Mouse (Mus musculus): ENCODE results near the gene Ccdc151. TPM values are rescaled to one million over a fixed set of nuclear protein-coding genes. Genes with fewer than 3 reads are reported as not detected.

Gene Ccdc151
- polyA plus RNA-seq, 1 experiment from 2014 or later = 4.0 TPM

- DNase-seq (ENCODE audit: low spot score) = peak; percentile 40
- H3K27ac ChIP-seq (replicated peaks) = peak overlapping the region; percentile 60; the same call in 1 of the 2 replicates
- no peak overlapping the region for H3K4me3 ChIP-seq
- no peaks in the 10 kb centered on the region for H3K27me3 ChIP-seq (replicated peaks; ENCODE audit: low read depth, poor library complexity, severe bottlenecking)
- WGBS = 40% methylated on average over 7 of the region's 7 CpGs
- H3K36me3 ChIP-seq (replicated peaks) = peaks cover 37% of the 10 kb centered on the region
- no peaks in the 10 kb centered on the region for H3K9me3 ChIP-seq
- peaks cover 40% of the 10 kb centered on the region for H3K4me1 ChIP-seq
Measured at GRCm38 (mm10) chr9:22028467-22028866, 26.0 kb upstream of the Ccdc151 start.

GRCm38 (mm10) chr9:22024592-22024991 lies 22.2 kb upstream of the Ccdc151 start:
- H3K4me3 ChIP-seq = no peak overlapping the region
- no peak for DNase-seq (ENCODE audit: low spot score)
- no peaks in the 10 kb centered on the region for H3K9me3 ChIP-seq
- H3K4me1 ChIP-seq = peaks cover 39% of the 10 kb centered on the region
- H3K27ac ChIP-seq (replicated peaks) = 0 out of 2 replicates have a peak overlapping the region, but pooled peaks have one; percentile 35
- WGBS = 47% methylated on average over 8 of the region's 8 CpGs
- no peaks in the 10 kb centered on the region for H3K27me3 ChIP-seq (replicated peaks; ENCODE audit: low read depth, poor library complexity, severe bottlenecking)
- peaks cover 13% of the 10 kb centered on the region for H3K36me3 ChIP-seq (replicated peaks)

GRCm38 (mm10) chr9:22017208-22017825 lies 14.9 kb upstream of the Ccdc151 start:
- Histone ChIP-seq H3K9me3 (no peaks in the 10 kb centered on the region), H3K4me1 (peaks cover 14% of the 10 kb centered on the region), H3K4me3 (no peak overlapping the region), H3K27me3 (replicated peaks; ENCODE audit: low read depth, poor library complexity, severe bottlenecking) (no peaks in the 10 kb centered on the region), H3K36me3 (replicated peaks) (peaks cover 43% of the 10 kb centered on the region), H3K27ac (replicated peaks) (no peak overlapping the region)
- no peak for DNase-seq (ENCODE audit: low spot score)
- WGBS = 84% methylated on average over 7 of the region's 7 CpGs

GRCm38 (mm10) chr9:22016245-22016644 lies 13.8 kb upstream of the Ccdc151 start:
- WGBS = 71% methylated on average over 10 of the region's 10 CpGs
- no peaks in the 10 kb centered on the region for H3K9me3 ChIP-seq
- no peak overlapping the region for H3K4me3 ChIP-seq
- H3K36me3 ChIP-seq (replicated peaks) = peaks cover 54% of the 10 kb centered on the region
- no peak for DNase-seq (ENCODE audit: low spot score)
- peaks cover 14% of the 10 kb centered on the region for H3K4me1 ChIP-seq
- H3K27me3 ChIP-seq (replicated peaks; ENCODE audit: low read depth, poor library complexity, severe bottlenecking) = no peaks in the 10 kb centered on the region
- H3K27ac ChIP-seq (replicated peaks) = no peak overlapping the region

- peaks cover 82% of the 10 kb centered on the region for H3K36me3 ChIP-seq (replicated peaks)
- 92% methylated on average over 13 of the region's 13 CpGs for WGBS
- no peaks in the 10 kb centered on the region for H3K9me3 ChIP-seq
- H3K27ac ChIP-seq (replicated peaks) = no peak overlapping the region
- H3K4me1 ChIP-seq = peaks cover 10% of the 10 kb centered on the region
- H3K4me3 ChIP-seq = no peak overlapping the region
- no peak for DNase-seq (ENCODE audit: low spot score)
- H3K27me3 ChIP-seq (replicated peaks; ENCODE audit: low read depth, poor library complexity, severe bottlenecking) = no peaks in the 10 kb centered on the region
Measured at GRCm38 (mm10) chr9:22012731-22013130, 10.3 kb upstream of the Ccdc151 start.

- H3K27ac ChIP-seq (replicated peaks) = no peak overlapping the region
- H3K9me3 ChIP-seq = no peaks in the 10 kb centered on the region
- peaks cover 94% of the 10 kb centered on the region for H3K36me3 ChIP-seq (replicated peaks)
- no peak for DNase-seq (ENCODE audit: low spot score)
- H3K4me1 ChIP-seq = peaks cover 16% of the 10 kb centered on the region
- no peaks in the 10 kb centered on the region for H3K27me3 ChIP-seq (replicated peaks; ENCODE audit: low read depth, poor library complexity, severe bottlenecking)
- 94% methylated on average over 5 of the region's 5 CpGs for WGBS
- no peak overlapping the region for H3K4me3 ChIP-seq
Measured at GRCm38 (mm10) chr9:22011055-22011454, 8.6 kb upstream of the Ccdc151 start.

GRCm38 (mm10) chr9:22004546-22004945 lies 2.1 kb upstream of the Ccdc151 start:
- 93% methylated on average over 12 of the region's 12 CpGs for WGBS
- H3K9me3 ChIP-seq = no peaks in the 10 kb centered on the region
- no peaks in the 10 kb centered on the region for H3K27me3 ChIP-seq (replicated peaks; ENCODE audit: low read depth, poor library complexity, severe bottlenecking)
- 0 out of 2 replicates have a peak overlapping the region, but pooled peaks have one; percentile 87 for H3K4me3 ChIP-seq
- DNase-seq (ENCODE audit: low spot score) = no peak
- H3K27ac ChIP-seq (replicated peaks) = no peak overlapping the region
- H3K4me1 ChIP-seq = peaks cover 38% of the 10 kb centered on the region
- peaks cover 59% of the 10 kb centered on the region for H3K36me3 ChIP-seq (replicated peaks)

GRCm38 (mm10) chr9:22003163-22003554 lies 725 bp upstream of the Ccdc151 start:
- under 1% methylated on average over 18 of the region's 18 CpGs for WGBS
- peaks cover 4% of the 10 kb centered on the region for H3K27me3 ChIP-seq (replicated peaks; ENCODE audit: low read depth, poor library complexity, severe bottlenecking)
- H3K4me1 ChIP-seq = peaks cover 38% of the 10 kb centered on the region
- DNase-seq (ENCODE audit: low spot score) = peak; percentile 69
- H3K36me3 ChIP-seq (replicated peaks) = peaks cover 45% of the 10 kb centered on the region
- H3K4me3 ChIP-seq = peak overlapping the region; percentile 87
- no peaks in the 10 kb centered on the region for H3K9me3 ChIP-seq
- peak overlapping the region; percentile 83 for H3K27ac ChIP-seq (replicated peaks)

GRCm38 (mm10) chr9:22001633-22002032 lies 801 bp downstream of the Ccdc151 start:
- Histone ChIP-seq H3K27me3 (replicated peaks; ENCODE audit: low read depth, poor library complexity, severe bottlenecking) (peaks cover 13% of the 10 kb centered on the region), H3K9me3 (no peaks in the 10 kb centered on the region), H3K27ac (replicated peaks) (no peak overlapping the region), H3K4me1 (peaks cover 28% of the 10 kb centered on the region), H3K36me3 (replicated peaks) (peaks cover 30% of the 10 kb centered on the region), H3K4me3 (peak overlapping the region; percentile 87; the same call in 1 of the 2 replicates)
- WGBS = 89% methylated on average over 4 of the region's 4 CpGs
- no peak for DNase-seq (ENCODE audit: low spot score)

- H3K27me3 ChIP-seq (replicated peaks; ENCODE audit: low read depth, poor library complexity, severe bottlenecking) = peaks cover 13% of the 10 kb centered on the region
- no peak for DNase-seq (ENCODE audit: low spot score)
- H3K4me3 ChIP-seq = no peak overlapping the region
- no peak overlapping the region for H3K27ac ChIP-seq (replicated peaks)
- H3K36me3 ChIP-seq (replicated peaks) = peaks cover 16% of the 10 kb centered on the region
- peaks cover 28% of the 10 kb centered on the region for H3K4me1 ChIP-seq
- no peaks in the 10 kb centered on the region for H3K9me3 ChIP-seq
- WGBS = 94% methylated on average over 6 of the region's 6 CpGs
Measured at GRCm38 (mm10) chr9:22000296-22000695, 2.1 kb downstream of the Ccdc151 start.

GRCm38 (mm10) chr9:21996178-21996867 lies 6.1 kb downstream of the Ccdc151 start:
- no peak overlapping the region for H3K27ac ChIP-seq (replicated peaks)
- DNase-seq (ENCODE audit: low spot score) = no peak
- H3K9me3 ChIP-seq = no peaks in the 10 kb centered on the region
- H3K4me1 ChIP-seq = no peaks in the 10 kb centered on the region
- H3K4me3 ChIP-seq = no peak overlapping the region
- H3K36me3 ChIP-seq (replicated peaks) = no peaks in the 10 kb centered on the region
- H3K27me3 ChIP-seq (replicated peaks; ENCODE audit: low read depth, poor library complexity, severe bottlenecking) = peaks cover 35% of the 10 kb centered on the region
- WGBS = 90% methylated on average over 3 of the region's 3 CpGs

GRCm38 (mm10) chr9:21992227-21992626 lies 10.2 kb downstream of the Ccdc151 start:
- Histone ChIP-seq H3K36me3 (replicated peaks) (no peaks in the 10 kb centered on the region), H3K4me3 (no peak overlapping the region), H3K9me3 (no peaks in the 10 kb centered on the region), H3K4me1 (peaks cover 28% of the 10 kb centered on the region), H3K27ac (replicated peaks) (no peak overlapping the region), H3K27me3 (replicated peaks; ENCODE audit: low read depth, poor library complexity, severe bottlenecking) (peaks cover 69% of the 10 kb centered on the region)
- no peak for DNase-seq (ENCODE audit: low spot score)
- WGBS = 78% methylated on average over 4 of the region's 4 CpGs

All from embryonic facial prominence, embryonic 10.5 days (tissue).